Mouse (Mus musculus) lung, postnatal 36 days (tissue): ENCODE measurements around the gene Hip1.

Experiments used
- DNase-seq: peaks from one replicate; pipeline ENCODE4 v3.0.0; 2022; ENCODE audit warnings: mixed read lengths

The Hip1 gene

GRCm38 (mm10) chr5:135529964-135530363 is 15.0 kb downstream of the Hip1 start:
- DNase-seq, result no peak

- peak; percentile 11 for DNase-seq
Measured at GRCm38 (mm10) chr5:135529310-135529709, 15.6 kb downstream of the Hip1 start.

GRCm38 (mm10) chr5:135527986-135528385 is 16.9 kb downstream of the Hip1 start:
- DNase-seq, result no peak

- peak; percentile 49 for DNase-seq
Measured at GRCm38 (mm10) chr5:135524660-135525560, 20.0 kb downstream of the Hip1 start.

GRCm38 (mm10) chr5:135524087-135524486 is 20.8 kb downstream of the Hip1 start:
- no peak for DNase-seq

GRCm38 (mm10) chr5:135522111-135522722 is 22.7 kb downstream of the Hip1 start:
- DNase-seq, result peak; percentile 62

- DNase-seq, result no peak
Measured at GRCm38 (mm10) chr5:135517348-135517883, 27.5 kb downstream of the Hip1 start.

- DNase-seq, result no peak
Measured at GRCm38 (mm10) chr5:135513131-135513530, 31.8 kb downstream of the Hip1 start.

GRCm38 (mm10) chr5:135511105-135511504 is 33.8 kb downstream of the Hip1 start:
- peak; percentile 37 for DNase-seq

GRCm38 (mm10) chr5:135508284-135508683 is 36.6 kb downstream of the Hip1 start:
- peak; percentile 66 for DNase-seq

GRCm38 (mm10) chr5:135507561-135508273 is 37.2 kb downstream of the Hip1 start:
- DNase-seq, result no peak

- DNase-seq, result no peak
Measured at GRCm38 (mm10) chr5:135505442-135505841, 39.5 kb downstream of the Hip1 start.

- DNase-seq, result no peak
Measured at GRCm38 (mm10) chr5:135502931-135503330, 42.0 kb downstream of the Hip1 start.

GRCm38 (mm10) chr5:135502027-135502426 is 42.9 kb downstream of the Hip1 start:
- DNase-seq, result no peak

- no peak for DNase-seq
Measured at GRCm38 (mm10) chr5:135498914-135499313, 46.0 kb downstream of the Hip1 start.

- DNase-seq, result no peak
Measured at GRCm38 (mm10) chr5:135497347-135497955, 47.5 kb downstream of the Hip1 start.

- DNase-seq, result no peak
Measured at GRCm38 (mm10) chr5:135496489-135496888, 48.4 kb downstream of the Hip1 start.

- DNase-seq, result no peak
Measured at GRCm38 (mm10) chr5:135495471-135495870, 49.4 kb downstream of the Hip1 start.

- peak; percentile 72 for DNase-seq
Measured at GRCm38 (mm10) chr5:135494183-135494910, 50.6 kb downstream of the Hip1 start.

- peak; percentile 34 for DNase-seq
Measured at GRCm38 (mm10) chr5:135493095-135493494, 51.8 kb downstream of the Hip1 start.

- no peak for DNase-seq
Measured at GRCm38 (mm10) chr5:135492126-135492525, 52.8 kb downstream of the Hip1 start.

GRCm38 (mm10) chr5:135489695-135490294 is 55.1 kb downstream of the Hip1 start:
- no peak for DNase-seq
